Mouse (Mus musculus): ENCODE data around the gene Gm28539.
A peak's percentile ranks its signal among the peaks of the same experiment; 100 is the strongest.

The Gm28539 gene

GRCm38 (mm10) chr16:18836468-18837208 lies at the start of gene Gm28539, which contains the start of gene 2510002D24Rik:
Gene Gm28539 (plus strand): TSS chr16:18836584.
Gene 2510002D24Rik (plus strand): TSS chr16:18836578.
- DNase-seq (ENCODE audit: low spot score): peak; percentile 98

GRCm38 (mm10) chr16:18786652-18787051 lies 49.7 kb upstream of the Gm28539 start:
- DNase-seq (ENCODE audit: low spot score): no peak

- DNase-seq (ENCODE audit: low spot score): no peak
Observed at GRCm38 (mm10) chr16:18788627-18789406, 47.6 kb upstream of the Gm28539 start.

- no peak for DNase-seq (ENCODE audit: low spot score)
Observed at GRCm38 (mm10) chr16:18795223-18795899, 41.0 kb upstream of the Gm28539 start.

- DNase-seq (ENCODE audit: low spot score): no peak
Observed at GRCm38 (mm10) chr16:18796645-18797044, 39.7 kb upstream of the Gm28539 start.

GRCm38 (mm10) chr16:18798151-18798550 lies 38.2 kb upstream of the Gm28539 start:
- DNase-seq (ENCODE audit: low spot score): no peak

GRCm38 (mm10) chr16:18798841-18799240 lies 37.5 kb upstream of the Gm28539 start:
- peak; percentile 42 for DNase-seq (ENCODE audit: low spot score)

GRCm38 (mm10) chr16:18805746-18806145 lies 30.6 kb upstream of the Gm28539 start:
- no peak for DNase-seq (ENCODE audit: low spot score)

GRCm38 (mm10) chr16:18809001-18809400 lies 27.4 kb upstream of the Gm28539 start:
- peak; percentile 10 for DNase-seq (ENCODE audit: low spot score)

- no peak for DNase-seq (ENCODE audit: low spot score)
Observed at GRCm38 (mm10) chr16:18811032-18811431, 25.4 kb upstream of the Gm28539 start.

- DNase-seq (ENCODE audit: low spot score): peak; percentile 97
Observed at GRCm38 (mm10) chr16:18811468-18812384, 24.7 kb upstream of the Gm28539 start, which contains the start of the genes Ufd1 and Cdc45. Gene Ufd1 (plus strand): TSS chr16:18811779. Gene Cdc45 (minus strand): TSS chr16:18811987.

GRCm38 (mm10) chr16:18812385-18812910 lies 23.9 kb upstream of the Gm28539 start:
- no peak for DNase-seq (ENCODE audit: low spot score)

GRCm38 (mm10) chr16:18822356-18822755 lies 14.0 kb upstream of the Gm28539 start:
- DNase-seq (ENCODE audit: low spot score): no peak

GRCm38 (mm10) chr16:18822925-18823324 lies 13.5 kb upstream of the Gm28539 start:
- no peak for DNase-seq (ENCODE audit: low spot score)

- DNase-seq (ENCODE audit: low spot score): no peak
Observed at GRCm38 (mm10) chr16:18828630-18829029, 7.8 kb upstream of the Gm28539 start.

- DNase-seq (ENCODE audit: low spot score): no peak
Observed at GRCm38 (mm10) chr16:18829102-18829501, 7.3 kb upstream of the Gm28539 start.

- DNase-seq (ENCODE audit: low spot score): no peak
Observed at GRCm38 (mm10) chr16:18833486-18833885, 2.9 kb upstream of the Gm28539 start.

- no peak for DNase-seq (ENCODE audit: low spot score)
Observed at GRCm38 (mm10) chr16:18836073-18836467, 314 bp upstream of the Gm28539 start.

- no peak for DNase-seq (ENCODE audit: low spot score)
Observed at GRCm38 (mm10) chr16:18838346-18838745, 2.0 kb downstream of the Gm28539 start.

- DNase-seq (ENCODE audit: low spot score): no peak
Observed at GRCm38 (mm10) chr16:18846301-18846820, 10.0 kb downstream of the Gm28539 start.
